Mouse (Mus musculus) right cerebral cortex, adult 2 months (tissue): ENCODE results near the gene Gm20661.

Experiments used
- DNase-seq, 2 experiments: peaks; one replicate each; pipeline ENCODE4 v3.0.0; 2021 to 2022; ENCODE audit warnings: low spot score in 2 of 2

Gene Gm20661

DNA sequence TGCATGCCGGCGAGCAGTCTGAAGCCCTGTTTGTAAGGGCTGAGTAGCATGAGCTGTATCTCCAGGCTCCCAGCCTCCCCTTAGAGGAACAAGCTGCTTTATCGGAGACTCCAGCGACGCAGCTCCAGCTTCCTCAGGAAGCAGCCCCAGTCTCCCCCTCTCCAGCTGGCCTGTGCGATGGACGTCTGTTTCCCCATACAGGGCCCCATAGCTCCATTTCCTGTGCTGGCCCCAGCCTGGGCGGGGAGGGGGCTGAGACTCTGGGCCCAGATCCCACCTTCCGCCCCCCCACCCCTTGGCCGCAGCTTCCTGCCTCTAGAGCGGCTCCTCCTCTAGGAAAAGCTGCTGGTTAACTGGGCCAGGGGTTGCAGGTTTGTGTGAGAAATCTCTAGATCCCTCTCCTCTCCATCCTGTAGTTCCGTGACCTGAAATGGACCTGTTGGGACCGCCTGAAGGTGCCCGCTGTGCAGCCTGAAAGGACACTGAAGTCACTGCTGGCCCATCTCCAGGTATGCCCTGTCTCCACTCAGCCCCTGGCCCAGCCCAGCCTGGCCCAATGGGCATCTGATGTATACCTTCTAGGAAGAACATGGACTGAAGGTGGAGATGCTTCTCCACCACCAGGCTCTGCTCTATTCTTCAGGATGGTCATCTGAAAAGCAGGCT lies at the start of gene Gm20661:
Gene Gm20661 (plus strand): TSS at position 378 of the 666 bp plus-strand sequence.
- peak; percentile 26 to 49 for DNase-seq

DNA sequence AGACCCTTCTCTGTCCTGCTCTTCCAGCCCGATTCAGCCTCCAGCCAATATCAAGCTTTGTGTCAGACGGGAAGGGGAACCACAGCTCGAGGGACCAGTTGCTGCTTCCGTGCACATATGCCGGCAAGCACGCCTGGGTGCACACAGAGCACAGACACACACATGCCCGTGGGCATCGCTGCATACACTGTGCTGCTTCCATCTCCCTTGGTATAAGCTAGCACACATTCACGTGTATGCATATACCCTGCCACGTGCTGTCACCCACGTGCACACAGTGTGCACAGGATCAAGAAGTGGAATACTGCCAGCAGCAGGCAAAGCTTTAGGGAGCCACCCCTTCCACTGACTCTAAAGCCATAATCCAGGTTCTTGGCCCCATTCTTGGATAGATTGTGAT lies 48.7 kb upstream of the Gm20661 start:
- peak; percentile 50 to 57 for DNase-seq

DNA sequence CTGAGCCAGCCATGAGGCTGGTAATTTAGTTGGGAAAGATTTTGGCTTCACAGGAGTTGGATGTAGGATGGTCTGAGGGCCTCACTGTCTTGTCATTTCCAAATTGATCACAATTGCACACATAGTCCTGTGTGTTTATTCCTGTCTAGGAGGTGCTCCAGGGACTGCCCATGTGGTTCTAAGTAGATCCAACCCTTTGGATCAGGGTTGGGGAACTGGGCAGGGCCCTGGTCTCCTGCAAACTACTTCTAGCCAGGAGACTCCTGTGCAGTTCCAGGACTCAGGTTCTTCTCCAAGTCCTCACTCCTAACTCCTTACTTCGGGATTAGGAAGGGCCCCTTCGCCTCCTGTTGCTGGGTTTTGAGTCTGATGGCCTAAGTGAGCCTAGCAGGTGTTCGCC lies 47.5 kb upstream of the Gm20661 start, which contains the start of gene Camkv:
Gene Camkv (plus strand): TSS at position 301 of the 400 bp plus-strand sequence.
- DNase-seq: no peak

DNA sequence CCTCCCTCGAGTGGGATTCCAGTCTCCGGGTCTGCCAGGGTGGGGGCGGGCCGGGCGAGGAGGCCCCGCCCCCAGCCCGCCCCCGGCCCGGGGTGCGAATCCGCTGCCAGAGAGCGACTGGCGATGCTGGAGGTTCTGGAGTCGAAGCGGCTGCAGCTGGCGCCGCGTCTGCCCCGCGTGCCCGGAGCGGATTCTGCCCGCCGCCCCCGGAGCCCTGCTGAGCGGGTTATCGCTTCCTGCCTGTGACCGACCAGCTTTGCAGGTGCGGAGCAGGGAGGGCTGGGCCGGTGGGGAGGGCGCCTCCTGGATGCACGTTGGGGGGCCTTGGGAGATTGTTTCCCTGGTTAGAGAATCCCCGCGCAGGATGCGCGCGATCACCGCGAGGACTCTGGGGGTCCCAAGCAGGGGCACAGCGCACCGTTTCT lies 47.1 kb upstream of the Gm20661 start:
- DNase-seq: peak in 1 of 2 experiments; percentile 57

DNA sequence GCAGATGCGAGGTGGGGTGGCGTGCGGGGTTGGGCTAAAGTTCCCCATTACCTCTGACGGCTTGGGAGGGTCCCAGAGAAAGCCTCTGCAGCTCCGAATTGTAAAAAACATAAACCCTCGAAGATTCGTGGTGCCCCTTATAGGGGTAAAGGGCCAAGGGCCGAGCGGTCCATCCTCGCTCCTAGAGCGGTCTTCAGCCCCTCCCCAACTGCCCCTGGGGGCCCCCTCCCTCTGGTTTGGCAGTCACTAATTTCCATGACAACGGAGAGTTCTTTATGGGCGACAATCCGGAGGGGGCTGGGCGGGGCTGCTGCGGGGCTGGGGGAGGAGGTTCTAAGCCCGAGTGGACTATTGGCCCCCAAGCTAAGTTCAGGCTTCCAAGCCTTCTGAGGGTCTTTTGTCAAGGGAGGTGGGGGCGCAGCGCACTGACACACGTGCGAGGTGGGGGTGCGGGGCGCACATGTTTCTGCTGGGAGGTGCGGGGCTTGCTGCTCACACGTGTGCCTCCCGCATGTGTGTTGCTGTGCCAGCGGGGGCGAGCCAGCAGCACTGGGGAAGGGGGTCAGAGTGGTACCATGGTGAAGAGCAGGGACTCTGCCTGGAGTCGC lies 46.5 kb upstream of the Gm20661 start:
- DNase-seq: peak; percentile 62 to 64

DNA sequence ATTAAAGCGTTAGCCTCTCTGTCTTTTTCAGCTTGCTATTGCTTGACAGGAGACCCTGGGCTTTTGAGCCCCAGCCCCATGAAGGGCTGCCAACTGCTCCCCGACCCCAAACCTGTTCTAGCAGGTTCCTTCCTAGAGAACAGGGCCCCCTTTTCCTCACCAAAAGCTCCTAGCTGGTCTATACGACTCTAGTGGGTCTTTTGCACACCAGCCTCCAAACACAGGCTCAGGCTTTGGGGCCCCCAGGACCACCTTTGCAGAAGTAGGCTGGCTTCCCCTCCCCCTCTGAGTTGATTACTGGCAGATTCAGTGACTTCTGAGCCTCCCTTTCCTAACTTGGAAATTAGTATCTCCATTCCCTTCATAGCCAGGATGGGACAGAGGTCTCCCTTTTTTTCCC lies 46.0 kb upstream of the Gm20661 start:
- no peak for DNase-seq

DNA sequence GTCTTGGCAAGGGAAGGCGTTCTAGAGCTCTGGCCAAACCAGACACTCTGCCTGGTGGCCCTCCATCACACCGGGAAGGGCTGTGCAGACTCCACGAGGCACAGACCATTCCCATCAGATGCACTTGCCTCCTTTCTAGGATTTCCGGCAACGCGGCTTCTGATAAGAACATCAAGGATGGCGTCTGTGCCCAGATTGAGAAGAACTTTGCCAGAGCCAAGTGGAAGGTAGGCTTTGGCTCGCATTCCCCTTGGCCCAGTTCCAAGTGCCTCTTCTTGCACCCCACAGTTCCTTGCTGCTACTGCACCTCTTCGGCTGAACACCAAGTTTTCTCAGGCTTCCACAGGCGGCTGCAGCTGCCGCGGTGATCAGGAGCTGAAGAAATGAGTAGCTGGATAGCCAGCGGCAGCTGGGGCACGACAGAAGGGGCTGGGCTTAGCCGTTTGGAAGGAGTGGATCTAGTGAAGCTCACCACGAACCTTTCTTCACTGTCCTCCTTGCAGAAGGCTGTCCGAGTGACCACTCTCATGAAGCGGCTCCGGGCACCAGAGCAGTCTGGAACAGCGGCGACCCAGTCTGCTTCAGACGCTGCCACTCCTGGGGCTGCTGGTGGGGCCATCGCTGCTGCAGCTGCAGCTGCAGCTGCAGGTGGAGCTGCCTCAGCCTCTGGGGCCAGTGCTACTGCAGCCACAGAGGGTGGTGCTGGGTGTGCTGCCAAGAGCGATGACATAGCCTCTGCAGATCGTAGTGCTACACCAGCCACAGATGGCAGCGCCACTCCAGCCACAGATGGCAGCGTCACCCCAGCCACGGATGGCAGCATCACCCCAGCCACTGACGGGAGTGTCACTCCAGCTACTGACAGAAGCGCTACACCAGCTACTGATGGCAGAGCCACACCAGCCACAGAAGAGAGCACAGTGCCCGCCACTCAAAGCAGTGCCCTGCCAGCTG lies 35.3 kb upstream of the Gm20661 start:
- no peak for DNase-seq

DNA sequence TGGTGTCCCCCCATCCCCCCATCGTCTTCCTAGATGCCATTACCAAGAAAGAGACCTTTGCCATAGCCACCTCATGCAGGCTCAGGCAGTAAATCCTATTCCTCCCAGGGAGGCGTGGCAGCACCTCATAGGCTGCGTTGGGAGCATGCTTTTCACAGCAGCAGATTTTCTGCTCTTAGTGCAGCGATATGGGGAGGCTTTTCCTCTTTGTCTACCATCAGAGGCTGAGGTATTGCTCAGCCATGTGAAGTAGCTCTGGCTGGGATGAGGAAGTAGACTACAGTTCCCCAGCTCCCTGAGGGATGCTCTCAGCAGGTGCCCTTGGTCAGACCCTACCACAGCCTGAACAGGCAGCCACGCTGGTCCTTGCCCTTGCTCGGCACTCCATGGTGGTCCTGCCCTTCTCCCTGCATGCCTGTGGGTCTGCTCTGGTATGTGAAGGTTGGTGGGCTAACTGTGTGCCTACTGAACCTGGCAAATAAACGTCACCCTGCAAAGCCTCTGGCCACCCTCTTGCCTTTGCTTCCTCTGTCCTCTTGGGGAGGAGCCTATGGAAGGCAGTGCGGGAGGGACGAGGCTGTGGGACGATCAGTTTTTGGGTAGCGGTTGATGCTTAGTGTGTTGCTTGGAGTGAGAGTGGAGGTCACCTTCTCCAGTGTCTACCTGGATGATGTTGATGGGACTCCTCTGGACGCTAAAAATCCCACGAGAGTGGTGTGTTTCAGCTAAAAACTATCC lies 33.5 kb upstream of the Gm20661 start:
- DNase-seq: no peak

DNA sequence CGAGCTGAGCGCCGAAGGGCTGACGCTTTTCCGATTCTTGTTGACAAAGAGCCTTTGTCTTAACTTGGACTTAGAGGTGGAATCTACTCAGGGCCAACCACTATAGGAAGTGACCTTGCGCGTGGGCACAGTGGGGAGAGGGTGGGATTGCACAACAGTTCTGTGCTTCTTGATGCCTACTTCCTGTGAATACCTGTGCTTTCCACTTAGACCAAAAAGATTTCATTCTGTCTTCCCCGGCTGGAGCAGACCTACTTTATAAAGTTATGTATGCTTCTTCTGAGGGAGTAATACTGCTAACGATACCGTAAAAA lies 33.0 kb upstream of the Gm20661 start, which contains the start of gene Traip:
Gene Traip (plus strand): TSS at position 215 of the 314 bp plus-strand sequence.
- no peak for DNase-seq

DNA sequence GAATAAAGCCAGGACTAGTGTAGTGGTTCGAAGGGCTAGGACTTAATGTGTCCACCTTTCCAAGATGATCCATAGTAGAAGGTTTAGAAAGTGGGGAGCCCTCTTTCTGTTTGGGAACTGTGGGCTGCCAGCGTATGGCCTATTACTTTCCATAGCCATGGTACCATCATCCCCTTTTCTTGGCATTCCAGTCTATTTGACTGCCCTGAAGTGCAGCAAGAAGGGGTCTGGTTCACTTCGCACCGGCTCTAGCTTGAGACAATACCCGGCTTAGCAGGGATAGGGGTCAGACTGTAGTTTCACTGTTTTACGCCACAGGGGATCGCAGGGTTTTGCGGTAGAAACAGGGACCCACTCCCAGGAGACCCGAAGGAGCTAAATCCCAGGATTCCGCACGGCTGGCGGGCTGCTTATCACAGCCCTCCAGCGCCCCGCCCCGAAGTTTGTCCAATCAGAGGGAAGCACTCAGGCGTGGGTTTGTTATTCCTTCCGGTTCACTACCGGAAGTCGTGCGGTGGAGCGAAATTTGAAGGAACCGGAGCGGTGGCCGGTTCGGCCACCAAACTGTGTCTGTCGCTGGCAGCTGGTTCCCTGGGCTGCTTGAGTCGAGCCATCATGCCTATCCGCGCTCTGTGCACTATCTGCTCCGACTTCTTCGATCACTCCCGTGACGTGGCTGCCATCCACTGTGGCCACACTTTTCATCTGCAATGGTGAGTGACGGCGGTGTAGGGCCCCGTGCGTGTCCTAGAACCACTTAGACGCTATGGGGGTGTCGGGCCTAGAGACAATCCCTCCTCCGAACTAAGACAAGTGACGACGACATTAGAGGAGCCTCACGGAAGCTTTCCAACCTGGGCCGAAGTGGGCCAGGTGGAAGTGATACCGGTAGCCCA lies 32.1 kb upstream of the Gm20661 start:
- peak; percentile 92 to 93 for DNase-seq

DNA sequence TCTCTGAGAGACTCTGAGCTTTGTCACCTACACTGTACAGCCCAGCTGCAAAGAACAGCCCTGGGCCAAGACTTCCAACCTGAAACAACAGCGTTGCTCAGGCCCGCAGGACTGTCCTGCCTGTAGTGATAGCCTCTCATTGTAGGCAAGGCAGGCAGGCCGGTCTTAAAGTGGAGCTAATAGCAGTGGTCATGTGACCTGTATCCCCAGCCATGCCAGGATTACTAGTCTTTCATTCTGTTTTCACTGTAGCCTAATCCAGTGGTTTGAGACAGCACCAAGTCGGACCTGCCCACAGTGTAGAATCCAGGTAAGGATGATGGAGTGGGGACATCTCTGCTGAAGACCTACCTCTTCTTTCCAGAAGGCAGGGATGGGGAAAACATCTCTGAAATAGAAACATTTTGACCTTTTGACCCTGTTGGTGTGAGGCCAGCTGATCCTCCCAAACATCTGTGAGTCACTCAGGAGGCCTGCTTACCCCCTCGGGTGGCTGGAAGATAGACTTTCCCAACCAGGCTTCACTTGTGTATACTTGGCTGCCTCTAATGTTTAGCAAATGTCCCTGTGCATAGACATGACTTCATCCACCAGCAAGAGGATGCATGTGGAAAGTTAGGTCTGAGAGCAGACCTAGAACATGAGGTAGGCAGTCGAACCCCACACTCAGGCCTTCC lies 27.1 kb upstream of the Gm20661 start:
- no peak for DNase-seq

DNA sequence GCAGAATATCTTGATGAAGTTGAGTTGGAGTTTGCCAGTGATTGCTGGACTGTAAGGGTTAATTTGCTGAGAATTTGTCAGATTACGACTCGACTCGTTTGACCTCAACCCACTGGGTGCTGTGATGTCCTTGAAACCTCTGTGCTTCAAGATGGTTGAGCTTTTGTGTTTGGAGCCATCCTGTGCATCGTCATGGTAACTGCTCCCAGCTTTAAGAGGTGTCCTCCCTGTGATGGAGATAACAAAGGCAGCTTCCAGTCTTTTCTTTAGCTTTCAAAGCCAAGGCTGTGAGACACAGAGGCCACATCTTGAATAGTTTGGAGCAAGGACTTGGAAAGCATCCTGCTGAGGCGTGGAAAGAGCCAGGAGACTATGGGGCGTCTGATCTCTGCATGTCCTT lies 25.7 kb upstream of the Gm20661 start:
- DNase-seq: no peak

DNA sequence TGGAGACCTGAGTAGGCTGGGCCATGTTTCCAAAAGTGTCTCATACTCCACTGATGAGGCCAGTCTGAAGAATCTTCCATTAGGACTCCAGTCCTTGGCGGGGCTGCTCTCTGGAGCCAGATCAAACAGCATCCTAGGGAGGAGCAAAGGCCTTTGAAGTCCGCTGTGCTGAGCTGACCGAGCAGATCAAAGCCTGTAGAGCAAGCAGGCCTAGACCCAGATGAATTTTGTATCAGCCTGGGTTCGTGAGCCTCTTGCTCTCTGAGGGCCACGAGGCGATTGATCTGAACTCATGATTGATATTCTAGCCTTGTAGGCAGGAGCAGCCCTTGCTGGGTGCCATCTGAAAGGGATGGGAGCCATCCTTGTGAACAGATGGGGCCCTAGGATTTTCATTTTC lies 23.0 kb upstream of the Gm20661 start:
- no peak for DNase-seq

DNA sequence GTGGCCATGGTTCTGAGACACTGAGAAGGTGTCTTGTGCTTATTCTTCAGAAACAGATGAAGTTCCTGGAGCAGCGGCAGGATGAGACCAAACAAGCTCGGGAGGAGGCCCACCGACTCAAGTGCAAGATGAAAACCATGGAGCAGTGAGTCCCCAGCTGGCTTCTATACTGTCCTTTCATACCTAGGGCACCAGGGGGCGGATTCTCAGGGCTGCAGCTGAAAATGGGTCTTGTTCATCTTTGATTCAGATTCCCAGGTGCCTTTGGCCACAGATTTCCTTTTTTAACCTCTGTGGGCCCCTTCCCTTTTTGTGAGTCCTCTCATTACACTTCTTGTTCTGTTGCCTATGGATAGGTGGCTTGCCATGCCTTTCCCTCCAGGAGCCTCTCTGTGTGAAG lies 21.9 kb upstream of the Gm20661 start:
- DNase-seq: no peak

DNA sequence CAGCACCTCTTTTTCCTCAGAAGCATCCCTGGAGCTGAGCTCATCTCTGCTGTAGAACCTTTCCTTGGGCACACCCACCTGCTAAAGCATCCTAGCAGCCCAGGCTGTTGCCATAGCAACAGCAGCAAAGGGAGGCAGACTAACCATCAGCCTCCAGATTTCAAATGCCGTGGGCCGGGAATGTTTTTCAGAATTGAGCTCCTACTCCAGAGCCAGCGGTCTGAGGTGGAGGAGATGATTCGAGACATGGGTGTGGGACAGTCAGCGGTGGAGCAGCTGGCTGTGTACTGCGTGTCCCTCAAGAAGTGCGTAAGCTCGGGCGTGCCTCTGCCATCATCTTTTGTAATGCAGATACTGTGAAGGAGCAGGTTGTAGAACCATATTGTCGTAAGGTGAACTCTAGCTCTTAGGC lies 21.5 kb upstream of the Gm20661 start:
- peak; percentile 88 to 90 for DNase-seq

DNA sequence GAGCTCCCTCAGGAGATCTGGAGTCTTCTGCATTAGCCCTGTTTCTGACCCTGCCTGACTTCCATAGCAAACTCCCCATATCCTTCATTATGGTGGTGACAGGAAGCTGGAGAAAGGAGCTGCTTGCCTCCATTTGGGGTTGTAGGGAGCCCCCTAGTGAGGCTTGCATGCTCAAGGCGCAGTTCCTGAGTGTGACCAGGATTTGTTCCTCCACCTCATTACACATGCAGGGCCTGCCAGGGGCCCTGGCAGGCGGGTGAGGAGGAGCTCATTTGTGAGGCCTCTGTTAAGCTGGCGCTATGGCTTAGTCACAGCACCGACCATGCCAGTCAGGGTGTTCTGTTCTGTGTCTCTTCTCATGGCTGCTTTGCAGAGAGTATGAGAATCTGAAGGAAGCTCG lies 21.0 kb upstream of the Gm20661 start:
- peak; percentile 74 to 75 for DNase-seq

DNA sequence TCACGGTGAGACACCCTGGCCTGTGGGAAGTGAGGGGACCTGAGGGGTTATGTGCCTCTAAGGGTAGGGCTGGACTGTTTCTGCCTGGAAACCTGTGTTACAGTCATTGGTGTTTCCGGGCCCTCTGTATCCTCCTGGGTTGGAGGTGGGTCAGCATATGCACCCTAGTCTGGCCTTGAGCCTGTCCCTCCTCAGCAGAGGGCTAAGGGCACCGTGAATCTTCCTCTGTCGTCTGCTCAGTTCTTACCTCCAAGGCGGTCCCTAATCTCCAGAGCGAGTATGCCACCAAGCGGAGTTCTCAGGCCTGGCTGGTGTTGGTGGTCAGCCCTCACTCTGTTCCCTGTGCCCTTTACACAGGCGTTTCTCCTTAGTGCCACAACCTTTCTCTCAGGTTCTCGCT lies 19.9 kb upstream of the Gm20661 start:
- no peak for DNase-seq

DNA sequence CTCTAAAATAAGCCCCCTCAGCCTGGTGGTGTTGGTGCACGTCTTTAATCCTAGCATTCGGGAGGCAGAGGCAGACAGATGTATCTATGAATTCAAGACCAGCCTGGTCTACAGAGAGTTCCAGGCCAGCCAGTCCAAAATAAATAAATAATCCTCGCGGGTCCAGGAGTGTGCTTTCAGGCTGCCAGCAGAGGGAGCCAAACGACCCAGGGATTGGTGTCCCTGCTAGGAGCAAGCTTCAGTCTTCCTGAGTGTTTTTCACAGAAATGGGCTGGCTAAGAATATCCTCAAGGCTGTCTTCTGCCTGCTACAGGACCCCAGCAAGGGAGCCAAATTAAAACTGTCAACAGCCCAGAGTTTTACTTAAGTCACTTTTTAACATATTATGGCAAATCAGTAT lies 19.2 kb upstream of the Gm20661 start:
- DNase-seq: peak; percentile 74 to 76

DNA sequence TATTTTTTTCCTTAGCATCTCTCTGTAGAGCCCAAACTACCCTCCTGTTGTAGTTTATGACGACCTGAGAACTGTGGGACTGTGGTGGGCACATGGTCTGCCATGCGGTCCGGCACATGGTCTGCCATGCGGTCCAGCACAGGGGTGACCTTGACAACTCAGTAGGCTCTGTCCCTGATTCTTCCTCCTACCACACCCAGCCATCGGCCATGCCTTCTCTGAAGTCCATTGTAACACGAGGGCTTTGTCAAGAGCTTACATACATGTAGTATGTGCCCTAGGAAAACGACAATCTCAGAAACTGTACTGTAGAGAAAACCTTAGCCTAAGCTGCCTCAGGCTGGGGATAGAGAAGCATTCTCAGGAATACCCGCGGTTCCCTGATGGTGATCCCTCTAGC lies 18.2 kb upstream of the Gm20661 start:
- no peak for DNase-seq

DNA sequence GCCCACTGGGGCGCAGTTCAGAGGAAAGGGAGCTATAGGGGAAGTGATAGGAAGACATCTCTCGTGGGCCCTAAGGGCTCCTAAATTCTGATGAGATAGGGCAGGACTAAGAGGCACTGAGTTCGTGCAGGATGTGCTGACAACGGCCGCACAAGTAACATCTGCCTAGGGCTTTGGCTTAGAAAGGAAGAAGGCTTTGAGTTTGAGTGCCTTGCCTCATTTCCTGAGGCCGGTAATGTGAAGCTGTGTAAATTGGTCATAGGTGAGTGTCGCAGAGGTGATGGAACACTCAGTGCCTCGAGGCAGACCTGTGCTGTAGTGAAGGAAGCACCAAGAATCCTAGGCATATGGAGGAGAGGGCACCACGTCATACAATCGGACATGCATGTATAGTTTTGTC lies 16.2 kb upstream of the Gm20661 start:
- no peak for DNase-seq
